Mouse (Mus musculus) forebrain, postnatal 0 days (tissue): ENCODE data around the gene Syne3. TPM values are rescaled to one million over a fixed set of nuclear protein-coding genes. Genes with fewer than 3 reads are reported as not detected.
A peak's percentile ranks its signal among the peaks of the same experiment; 100 is the strongest.

ENCODE experiments used
- ATAC-seq: fragments of 200-750 bp; cut with Nextera tagmentation; 2 replicates; pipeline ENCODE4 v1.8.0; 2017; ENCODE audit warnings: mild to moderate bottlenecking, moderate library complexity
- DNase-seq: peaks from one replicate; pipeline ENCODE4 v3.0.0-alpha.2; 2015
- H3K27ac ChIP-seq: fragments of 300-500 bp; sonication (generic); 2 replicates; pipeline ENCODE4 v1.5.1; 2014; ENCODE audit warnings: low read depth, mild to moderate bottlenecking, antibody characterized with exemption, low read length, moderate library complexity, mixed read lengths
- H3K27me3 ChIP-seq: fragments of 300-500 bp; sonication (generic); 2 replicates; pipeline ENCODE4 v1.6.1; 2014; ENCODE audit warnings: mild to moderate bottlenecking, low read length, mixed read lengths; ENCODE audit not compliant: insufficient read depth
- H3K36me3 ChIP-seq: fragments of 300-500 bp; sonication (generic); 2 replicates; pipeline ENCODE4 v1.6.1; 2014; ENCODE audit warnings: mild to moderate bottlenecking, moderate library complexity; ENCODE audit not compliant: insufficient read depth
- H3K4me1 ChIP-seq: fragments of 300-500 bp; sonication (generic); 2 replicates; pipeline ENCODE4 v1.6.1; 2014; ENCODE audit warnings: antibody characterized with exemption; ENCODE audit not compliant: insufficient read depth
- H3K4me2 ChIP-seq: fragments of 300-500 bp; sonication (generic); 2 replicates; pipeline ENCODE4 v1.6.1; 2014; ENCODE audit warnings: low read depth, mild to moderate bottlenecking, moderate library complexity
- H3K4me3 ChIP-seq: fragments of 300-500 bp; sonication (generic); 2 replicates; pipeline ENCODE4 v1.5.1; 2014; ENCODE audit warnings: low read depth, low read length, mixed read lengths
- H3K9ac ChIP-seq: fragments of 300-500 bp; sonication (generic); 2 replicates; pipeline ENCODE4 v1.6.1; 2014; ENCODE audit warnings: mild to moderate bottlenecking
- H3K9me3 ChIP-seq: fragments of 300-500 bp; sonication (generic); 2 replicates; pipeline ENCODE4 v1.6.1; 2016; ENCODE audit warnings: low read length
- CTCF ChIP-seq: sonication (generic); IDR thresholded peaks from 2 replicates; pipeline ENCODE4 v1.5.1; 2016; ENCODE audit warnings: antibody characterized with exemption, control low read depth, low read depth
- WGBS: fragments of 180-500 bp; shearing (Covaris S2); extraction: QIAGEN DNeasy Blood & Tissue Kit; methylation state at CpG from one replicate; pipeline ENCODE4 v1.1.7; 2014; 5-methylcytosine and 5-hydroxymethylcytosine counted together
- polyA plus RNA-seq: library from polyadenylated mRNA; unstranded; fragments of >200 nt; fragmentation: Nextera tagmentation; extraction: Ambion mirVana; gene quantifications from 2 replicates; pipeline ENCODE4 v1.2.1, GENCODE M21; 2015
- total RNA-seq: library from RNA; depleted of rRNA; stranded (reverse); fragments of >200 nt; gene quantifications from 2 replicates; pipeline ENCODE4 v1.2.3, GENCODE M21; 2014

Gene Syne3
- total and polyA plus RNA-seq, 2 experiments from 2014 or later = 0.54 to 1.8 TPM

- H3K4me3 ChIP-seq = no peak overlapping the region
- H3K9ac ChIP-seq = no peak overlapping the region
- no peaks in the 10 kb centered on the region for H3K27me3 ChIP-seq
- H3K36me3 ChIP-seq = no peaks in the 10 kb centered on the region
- no peak for ATAC-seq
- TF ChIP-seq CTCF = no peak
- no peaks in the 10 kb centered on the region for H3K9me3 ChIP-seq
- H3K4me2 ChIP-seq = no peak overlapping the region
- WGBS = 97% methylated on average over 2 of the region's 2 CpGs
- H3K4me1 ChIP-seq = peaks cover 3% of the 10 kb centered on the region; the same call in 1 of the 2 replicates
- DNase-seq = no peak
- H3K27ac ChIP-seq = no peak overlapping the region
Measured at GRCm38 (mm10) chr12:104917927-104918326, 91.7 kb downstream of the Syne3 start.

GRCm38 (mm10) chr12:104917297-104917696 lies 92.3 kb downstream of the Syne3 start:
- 84% methylated on average over 4 of the region's 4 CpGs for WGBS
- no peak overlapping the region for H3K4me2 ChIP-seq
- H3K9me3 ChIP-seq = no peaks in the 10 kb centered on the region
- no peaks in the 10 kb centered on the region for H3K36me3 ChIP-seq
- no peaks in the 10 kb centered on the region for H3K4me1 ChIP-seq
- ATAC-seq (no peak), DNase-seq (no peak)
- no peak overlapping the region for H3K27ac ChIP-seq
- H3K9ac ChIP-seq = no peak overlapping the region
- no peaks in the 10 kb centered on the region for H3K27me3 ChIP-seq
- no peak for TF ChIP-seq CTCF
- H3K4me3 ChIP-seq = no peak overlapping the region

GRCm38 (mm10) chr12:104916776-104917175 lies 92.8 kb downstream of the Syne3 start:
- Histone ChIP-seq H3K27ac (no peak overlapping the region), H3K9ac (no peak overlapping the region), H3K4me1 (no peaks in the 10 kb centered on the region), H3K36me3 (no peaks in the 10 kb centered on the region), H3K9me3 (no peaks in the 10 kb centered on the region), H3K4me2 (no peak overlapping the region), H3K27me3 (no peaks in the 10 kb centered on the region), H3K4me3 (no peak overlapping the region)
- 86% methylated on average over 8 of the region's 8 CpGs for WGBS
- TF ChIP-seq CTCF = no peak
- ATAC-seq = no peak
- DNase-seq = no peak

- no peak for ATAC-seq
- no peak for DNase-seq
- Histone ChIP-seq H3K9me3 (no peaks in the 10 kb centered on the region), H3K4me1 (no peaks in the 10 kb centered on the region), H3K9ac (no peak overlapping the region), H3K27me3 (no peaks in the 10 kb centered on the region), H3K27ac (no peak overlapping the region), H3K36me3 (no peaks in the 10 kb centered on the region), H3K4me2 (no peak overlapping the region), H3K4me3 (no peak overlapping the region)
- no peak for TF ChIP-seq CTCF
- WGBS = 25% methylated on average over 4 of the region's 4 CpGs
Measured at GRCm38 (mm10) chr12:104915681-104916080, 93.9 kb downstream of the Syne3 start.

GRCm38 (mm10) chr12:104912990-104913389 lies 96.6 kb downstream of the Syne3 start:
- ATAC-seq = no peak
- WGBS = 67% methylated on average over 3 of the region's 3 CpGs

GRCm38 (mm10) chr12:104912281-104912933 lies 97.2 kb downstream of the Syne3 start:
- Histone ChIP-seq H3K27ac (no peak overlapping the region), H3K4me3 (no peak overlapping the region), H3K27me3 (no peaks in the 10 kb centered on the region), H3K4me2 (no peak overlapping the region), H3K4me1 (no peaks in the 10 kb centered on the region), H3K36me3 (no peaks in the 10 kb centered on the region), H3K9ac (no peak overlapping the region), H3K9me3 (no peaks in the 10 kb centered on the region)
- ATAC-seq (peak; percentile 32; the same call in 1 of the 2 replicates), DNase-seq (no peak)
- no peak for TF ChIP-seq CTCF
- WGBS = 35% methylated on average over 10 of the region's 10 CpGs

More at GRCm38 (mm10) chr12:104912990-104913389, 96.6 kb downstream of the Syne3 start:
- no peak for DNase-seq
- Histone ChIP-seq H3K27ac (no peak overlapping the region), H3K4me1 (no peaks in the 10 kb centered on the region), H3K9me3 (no peaks in the 10 kb centered on the region), H3K4me3 (no peak overlapping the region), H3K27me3 (no peaks in the 10 kb centered on the region), H3K36me3 (no peaks in the 10 kb centered on the region), H3K9ac (no peak overlapping the region), H3K4me2 (no peak overlapping the region)
- TF ChIP-seq CTCF = no peak

- H3K9me3 ChIP-seq = no peaks in the 10 kb centered on the region
- WGBS = 82% methylated on average over 4 of the region's 4 CpGs
- no peak overlapping the region for H3K27ac ChIP-seq
- no peak overlapping the region for H3K9ac ChIP-seq
- no peak for TF ChIP-seq CTCF
- H3K4me2 ChIP-seq = no peak overlapping the region
- no peaks in the 10 kb centered on the region for H3K27me3 ChIP-seq
- no peaks in the 10 kb centered on the region for H3K4me1 ChIP-seq
- no peaks in the 10 kb centered on the region for H3K36me3 ChIP-seq
- H3K4me3 ChIP-seq = no peak overlapping the region
- ATAC-seq (no peak), DNase-seq (no peak)
Measured at GRCm38 (mm10) chr12:104909750-104910149, 99.9 kb downstream of the Syne3 start.
